Mouse (Mus musculus) granulocyte monocyte progenitor cell, adult 5-6 weeks (primary cell): Measurements from ENCODE around the gene Exph5. TPM values are rescaled to one million over a fixed set of nuclear protein-coding genes. Genes with fewer than 3 reads are reported as not detected.

Experiments used
- ATAC-seq: replicated peaks from 2 replicates; pipeline ENCODE4 v1.8.0; 2016; ENCODE audit warnings: mild to moderate bottlenecking, moderate TSS enrichment, inconsistent platforms; ENCODE audit not compliant: poor library complexity, severe bottlenecking
- total RNA-seq, 2 experiments: library from RNA; stranded (forward) in 1 of 2; stranded (reverse) in 1 of 2; fragments of 200-712, 200-1000 nt in 1 of 2; fragments of >200 nt in 1 of 2; fragmentation: Nextera tagmentation in 1 of 2; gene quantifications; 2 replicates each; pipeline ENCODE4 v1.2.3; 2014 to 2017

Exph5 gene
- total RNA-seq, 2 experiments from 2014 or later: not detected

DNA sequence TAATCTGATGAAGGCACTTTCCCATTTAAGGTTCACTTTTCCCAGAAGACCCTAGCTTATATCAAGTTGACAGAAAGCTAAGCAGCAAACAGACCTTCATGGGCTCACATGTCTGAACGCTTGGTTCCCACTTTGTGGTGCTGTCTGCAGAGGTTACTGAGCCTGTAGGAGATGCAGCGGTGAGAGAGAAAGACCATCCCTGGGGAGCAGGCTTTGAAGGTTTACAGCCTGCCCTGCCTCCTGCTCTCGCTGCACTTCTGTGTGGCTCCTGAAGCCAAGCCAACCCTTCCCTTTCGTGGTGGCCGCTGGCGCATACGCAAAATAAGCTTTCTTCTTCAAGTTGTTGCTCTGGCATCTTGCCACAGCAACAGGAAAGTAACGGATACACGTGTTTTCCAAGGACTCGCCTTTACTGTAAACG, 100.8 kb downstream of the Exph5 start, which contains the start of gene 4930550C14Rik:
TSS of gene 4930550C14Rik (plus strand) at position 35 of the 421 bp plus-strand sequence.
- ATAC-seq: no peak

DNA sequence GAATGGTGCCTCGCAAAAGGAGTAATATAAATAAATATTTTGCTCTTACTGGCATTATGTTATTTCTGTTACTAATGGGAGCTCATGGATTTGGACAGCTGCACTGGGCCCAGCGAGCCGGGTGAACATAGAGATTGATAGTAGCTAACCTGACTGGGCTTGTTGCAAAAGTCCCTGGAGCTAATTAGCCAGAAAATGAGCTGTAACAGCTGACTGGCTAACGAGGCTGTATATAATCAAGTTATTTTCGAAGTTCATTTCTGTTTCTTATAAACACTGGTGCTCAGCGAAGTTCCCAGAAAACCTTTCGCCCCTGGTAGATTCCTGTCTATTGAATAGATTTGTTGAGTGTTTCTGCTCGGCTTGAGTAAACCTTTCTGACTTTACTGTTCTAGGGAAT, 101.5 kb downstream of the Exph5 start:
- ATAC-seq: no peak

DNA sequence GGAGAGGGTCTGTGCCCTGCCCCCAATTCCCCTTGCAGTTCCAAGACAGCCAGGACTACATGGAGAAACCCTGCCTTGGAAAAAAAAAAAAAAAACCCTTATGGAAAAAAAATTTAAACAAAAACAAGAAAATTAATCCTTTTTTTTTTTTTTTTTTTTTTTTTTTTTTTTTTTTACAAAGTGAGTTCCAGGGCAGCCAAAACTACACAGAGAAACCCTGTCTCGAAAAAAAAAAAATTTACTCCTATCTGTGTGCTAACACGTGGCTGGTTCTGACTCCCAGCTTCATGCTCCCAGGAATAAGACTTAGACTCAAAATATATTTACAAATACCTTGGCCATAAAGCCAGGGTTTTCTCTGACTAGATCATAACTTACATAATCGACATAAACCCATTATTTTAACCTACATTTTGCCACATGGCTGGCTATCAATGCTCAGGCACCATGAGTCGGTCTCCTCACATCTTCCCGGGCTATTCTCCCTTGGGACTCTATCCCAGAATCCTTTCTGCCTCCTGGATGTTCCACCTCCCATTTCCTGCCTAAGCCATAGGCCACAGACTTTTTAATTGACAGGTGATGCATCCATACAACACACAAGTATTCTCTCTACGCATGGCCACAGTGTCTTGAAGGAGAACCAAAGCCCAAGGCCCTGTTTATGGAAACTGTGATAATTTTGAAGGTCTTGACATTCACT, 102.7 kb downstream of the Exph5 start:
- ATAC-seq: no peak

DNA sequence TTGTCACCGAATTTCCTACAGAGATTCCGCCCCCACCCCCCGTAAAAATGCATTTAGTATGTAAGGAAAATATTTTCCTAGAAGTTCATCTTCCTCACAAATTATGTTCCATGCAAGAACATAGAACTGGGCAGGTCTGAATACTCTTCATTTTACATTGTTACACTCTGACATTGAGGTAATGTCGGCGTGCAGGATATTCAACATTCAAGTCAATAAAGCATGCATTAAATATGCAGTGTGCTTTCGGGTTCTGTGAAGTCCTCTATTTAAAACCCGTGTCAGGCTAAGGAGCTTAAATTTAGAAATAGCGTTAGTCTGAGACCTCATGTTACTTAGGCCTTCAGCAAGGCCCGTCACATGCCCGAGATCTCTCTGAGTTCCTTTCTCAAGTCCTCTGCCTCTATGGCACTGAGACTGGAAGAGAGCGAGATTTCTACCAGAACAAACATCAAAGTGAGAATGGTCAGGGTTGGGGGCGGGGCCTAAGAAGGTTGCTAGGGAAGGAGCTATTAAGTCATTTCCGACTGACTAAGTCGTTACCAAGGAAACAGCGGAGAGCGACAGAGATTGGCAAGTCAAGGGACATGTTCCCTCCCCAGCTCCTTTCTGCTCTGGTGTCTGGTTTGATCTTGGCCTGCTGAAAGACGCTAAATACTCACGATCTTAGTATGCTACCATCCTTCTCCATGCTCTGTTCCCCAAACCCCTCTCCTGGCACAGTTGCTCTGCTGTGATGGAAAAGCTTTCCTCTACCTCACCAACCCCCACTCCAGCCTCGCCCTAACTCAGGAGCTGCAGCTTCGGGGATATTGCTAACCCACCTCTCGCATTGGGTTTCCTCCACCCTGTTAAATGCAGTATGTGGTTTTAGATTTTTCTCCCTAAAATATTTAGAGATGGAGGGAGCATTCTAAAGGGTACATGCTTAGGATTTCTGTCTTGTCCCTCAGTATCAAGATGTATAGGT, 103.6 kb downstream of the Exph5 start:
- ATAC-seq: peak; percentile 98

DNA sequence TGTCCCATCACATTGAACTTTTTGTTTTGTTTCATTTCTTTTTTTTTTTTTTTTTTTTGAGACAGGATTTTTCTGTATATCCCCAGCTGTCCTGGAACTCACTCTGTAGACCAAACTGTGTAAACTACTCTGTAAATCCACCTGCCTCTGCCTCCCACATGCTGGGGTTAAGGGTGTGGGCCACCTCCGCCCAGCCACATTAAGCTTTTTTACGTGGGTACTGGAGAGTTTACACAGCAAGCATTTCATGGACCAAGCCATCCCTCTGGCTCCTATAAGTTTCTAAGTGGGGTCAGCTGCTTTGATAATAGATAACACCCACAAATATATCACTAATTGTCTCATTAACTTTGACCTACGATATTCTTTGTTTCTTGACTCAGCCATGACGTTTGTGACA, 107.1 kb downstream of the Exph5 start:
- ATAC-seq: no peak

DNA sequence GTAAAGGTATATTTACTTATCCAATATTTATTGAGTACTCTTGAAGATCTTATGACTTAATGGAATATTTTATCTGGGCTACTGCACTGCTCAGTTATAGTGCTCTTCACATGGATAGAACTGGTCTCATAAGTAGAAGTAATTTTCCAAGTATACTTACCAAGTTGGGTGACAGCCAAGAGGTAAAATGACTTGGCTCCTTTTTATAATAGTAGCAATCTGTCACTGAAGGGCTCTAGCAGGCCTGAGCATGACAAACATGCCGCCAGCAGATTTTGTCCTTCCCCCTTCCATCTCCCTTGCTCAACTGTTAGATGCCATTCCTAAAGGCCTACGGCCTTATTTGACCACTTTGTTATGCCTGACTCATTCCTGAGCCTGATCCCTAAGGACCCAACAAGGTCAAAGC, 107.5 kb downstream of the Exph5 start:
- ATAC-seq: no peak

DNA sequence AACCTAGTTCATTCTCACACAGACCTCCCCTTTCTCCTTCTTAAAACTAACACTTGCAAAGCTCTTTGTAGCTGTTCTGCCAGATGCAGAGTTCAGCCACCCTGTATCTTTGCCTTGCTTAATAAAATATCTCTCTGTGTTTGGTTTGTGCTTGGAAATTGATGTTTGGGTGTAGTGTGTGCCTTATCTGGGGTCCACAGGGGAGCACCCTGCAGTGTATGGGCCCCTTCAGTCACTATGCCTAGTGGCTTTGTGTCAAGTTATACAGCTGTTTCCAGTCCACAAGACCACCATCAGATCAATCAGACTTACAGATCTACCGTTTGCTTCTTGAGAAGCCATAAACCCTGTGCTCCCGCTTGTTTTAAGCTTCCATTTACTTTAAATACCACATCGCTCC, 108.0 kb downstream of the Exph5 start:
- ATAC-seq: no peak

DNA sequence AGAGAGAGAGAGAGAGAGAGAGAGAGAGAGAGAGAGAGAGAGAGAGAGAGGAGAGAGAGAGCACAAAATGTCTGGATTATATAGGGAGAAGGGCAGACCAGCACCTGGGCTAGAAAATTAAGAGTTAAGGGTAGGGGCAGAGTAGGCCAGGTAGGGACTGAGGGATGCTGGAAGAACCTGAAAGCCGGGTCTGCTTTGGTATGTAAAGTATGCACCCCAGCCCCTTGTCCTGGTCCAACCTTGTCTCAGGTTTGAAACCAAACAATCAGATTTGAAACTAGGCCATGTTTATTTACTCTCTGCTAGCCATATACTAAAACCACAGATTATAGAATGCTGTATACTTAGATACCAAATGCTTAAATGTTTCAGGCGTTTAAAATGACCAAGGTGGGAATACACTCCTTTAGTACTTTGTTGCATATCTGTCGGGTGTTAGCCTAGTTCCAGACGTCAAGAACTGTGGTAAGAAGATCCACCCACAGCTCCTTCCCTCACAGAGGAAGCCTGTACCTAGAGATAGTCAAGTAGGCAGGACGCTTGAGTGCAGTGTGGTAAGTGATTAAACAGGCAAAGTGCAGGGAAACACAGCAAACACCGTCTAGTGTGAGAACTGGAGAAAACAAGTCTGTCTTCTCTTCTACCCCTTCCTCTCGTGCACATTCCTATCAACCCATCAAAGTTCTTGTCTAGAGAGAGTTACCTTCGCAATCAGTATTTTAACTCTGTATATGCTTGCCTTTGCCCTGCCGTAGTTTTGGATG, 120.8 kb downstream of the Exph5 start:
- ATAC-seq: no peak

DNA sequence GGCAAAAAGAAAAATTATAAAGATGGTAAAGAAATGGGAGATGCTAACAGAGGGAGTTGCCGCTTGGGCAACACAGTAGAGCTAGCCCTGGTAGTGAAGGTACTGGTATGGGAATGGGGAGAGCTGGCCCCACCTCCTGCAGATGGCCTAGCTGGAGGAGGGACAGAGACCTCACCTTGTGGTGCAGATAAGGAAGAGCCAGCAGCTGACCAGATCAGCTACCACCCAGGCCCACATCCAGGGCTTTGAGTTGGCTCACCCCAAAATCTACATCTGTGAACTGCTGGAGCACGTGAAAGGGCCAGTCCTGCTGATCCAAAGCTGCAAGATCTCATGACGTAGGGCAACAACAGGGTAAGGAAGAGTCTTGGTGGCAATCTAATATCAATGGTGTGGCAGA, 125.3 kb downstream of the Exph5 start:
- no peak for ATAC-seq

Other genes starting within 250 kb of the Exph5 start
- 37.1 and 37.7 TPM in 2 replicates for gene Ddx10, start 53.6 kb upstream of the Exph5 start, total RNA-seq (2014; fragmentation: Nextera tagmentation)
- 70.1 and 77.2 TPM in 2 replicates for gene Ddx10, start 53.6 kb upstream of the Exph5 start, total RNA-seq (2017)
- 7.3 and 14.1 TPM in 2 replicates for gene Kdelc2, start 82.4 kb downstream of the Exph5 start, total RNA-seq (2014; fragmentation: Nextera tagmentation)
- 11.4 and 12.2 TPM in 2 replicates for gene Kdelc2, start 82.4 kb downstream of the Exph5 start, total RNA-seq (2017)
- gene 4930550C14Rik, start 100.7 kb downstream of the Exph5 start, total RNA-seq (2014; fragmentation: Nextera tagmentation): not detected in 2 replicates
- gene 4930550C14Rik, start 100.7 kb downstream of the Exph5 start, total RNA-seq (2017): 0.22 TPM in 1 of 2 replicates, not detected in the other
- 34.1 and 53.2 TPM in 2 replicates for gene Atm, start 235.1 kb downstream of the Exph5 start, total RNA-seq (2014; fragmentation: Nextera tagmentation)
- gene Atm, start 235.1 kb downstream of the Exph5 start, total RNA-seq (2017): 39.6 and 57.4 TPM in 2 replicates
- gene Npat, start 235.4 kb downstream of the Exph5 start, total RNA-seq (2014; fragmentation: Nextera tagmentation): 28.8 and 30.8 TPM in 2 replicates
- 19.8 and 26.6 TPM in 2 replicates for gene Npat, start 235.4 kb downstream of the Exph5 start, total RNA-seq (2017)